Mouse (Mus musculus): ENCODE measurements at regions not wholly inside any gene's neighbourhood (a gene's known extent, or its start where the extent isn't known, plus 50 kb on each side); places are given as distances from the start of the nearest gene placed in this dataset.

DNA sequence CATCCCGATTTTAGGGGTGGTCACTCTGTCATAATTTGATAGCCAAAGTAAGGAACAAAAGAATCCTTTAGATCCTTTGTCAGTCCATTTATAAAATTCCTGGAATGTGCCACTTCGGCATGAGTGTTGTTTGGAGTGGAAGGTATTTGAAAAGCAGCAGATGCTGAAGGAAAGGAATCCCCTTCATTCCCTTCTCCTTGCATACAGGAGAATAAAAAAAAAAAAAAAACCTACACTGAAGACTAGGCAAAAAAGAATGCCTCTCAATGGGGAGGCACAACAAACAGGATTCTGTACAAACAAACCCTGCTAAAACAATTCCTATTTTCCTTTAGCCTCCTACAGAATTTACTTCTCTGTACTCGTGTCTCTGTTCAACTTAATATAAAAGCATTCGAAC lies 59.7 kb upstream of the Atp11b start:
- TF ChIP-seq CTCF (IDR thresholded peaks at IDR 0.05; ENCODE audit: borderline replicate concordance, insufficient read depth, low read depth, low read length) (no peak), POLR2A (IDR thresholded peaks at IDR 0.05; ENCODE audit: borderline replicate concordance, insufficient read depth, low read length) (no peak)
